Mouse (Mus musculus): ENCODE measurements around the gene Gal3st2b.
"Not testable (repeated sequence)": the region's sequence is repeated elsewhere in the genome, so short reads cannot be mapped to it uniquely, and the experiment has no call there.

The Gal3st2b gene

GRCm38 (mm10) chr1:93980932-93981331, 62.8 kb downstream of the Gal3st2b start:
- DNase-seq (ENCODE audit: low spot score in 2 of 2): not testable (repeated sequence)

- no peak for DNase-seq (ENCODE audit: low spot score in 2 of 2)
These were observed 68.1 kb downstream of the Gal3st2b start for GRCm38 (mm10) chr1:93986167-93986566.

GRCm38 (mm10) chr1:93988786-93989185, 70.7 kb downstream of the Gal3st2b start:
- DNase-seq (ENCODE audit: low spot score in 2 of 2): no peak

- not testable (repeated sequence) for DNase-seq (ENCODE audit: low spot score in 2 of 2)
These were observed 72.1 kb downstream of the Gal3st2b start, which contains the start of gene Gal3st2c for GRCm38 (mm10) chr1:93990209-93990608. Gene Gal3st2c (plus strand): TSS chr1:93990509.

GRCm38 (mm10) chr1:93991068-93991467, 73.0 kb downstream of the Gal3st2b start:
- DNase-seq (ENCODE audit: low spot score in 2 of 2): not testable (repeated sequence)

GRCm38 (mm10) chr1:93991491-93991890, 73.4 kb downstream of the Gal3st2b start:
- not testable (repeated sequence) for DNase-seq (ENCODE audit: low spot score in 2 of 2)

All from frontal cortex, postnatal 25 days (tissue).